Mouse (Mus musculus) hindbrain, embryonic 10.5 days (tissue): ENCODE results near the gene Kat2a. TPM values are rescaled to one million over a fixed set of nuclear protein-coding genes. Genes with fewer than 3 reads are reported as not detected.

Experiments used
- DNase-seq: peaks from one replicate; pipeline ENCODE4 v3.0.0-alpha.2; 2017; ENCODE audit warnings: low spot score
- H3K27ac ChIP-seq: fragments of 300-500 bp; sonication (generic); 2 replicates; pipeline ENCODE4 v1.5.1; 2016; ENCODE audit warnings: mild to moderate bottlenecking, moderate library complexity
- H3K27me3 ChIP-seq: fragments of 300-500 bp; sonication (generic); 2 replicates; pipeline ENCODE4 v1.6.1; 2016; ENCODE audit warnings: mild to moderate bottlenecking; ENCODE audit not compliant: poor library complexity, insufficient read depth, severe bottlenecking
- H3K36me3 ChIP-seq: fragments of 300-500 bp; sonication (generic); 2 replicates; pipeline ENCODE4 v1.6.1; 2016; ENCODE audit warnings: mild to moderate bottlenecking, moderate library complexity
- H3K4me1 ChIP-seq: fragments of 300-500 bp; sonication (generic); replicated peaks from 2 replicates; pipeline ENCODE4 v1.6.1; 2016; ENCODE audit warnings: mild to moderate bottlenecking
- H3K4me3 ChIP-seq: fragments of 300-500 bp; sonication (generic); 2 replicates; pipeline ENCODE4 v1.5.1; 2016; ENCODE audit warnings: mild to moderate bottlenecking, moderate library complexity
- H3K9me3 ChIP-seq: fragments of 300-500 bp; sonication (generic); 2 replicates; pipeline ENCODE4 v1.6.1; 2016; ENCODE audit warnings: mild to moderate bottlenecking, moderate library complexity
- WGBS: fragments of 180-500 bp; shearing (Covaris S2); methylation state at CpG from one replicate; pipeline ENCODE4 v1.1.7; 2016; 5-methylcytosine and 5-hydroxymethylcytosine counted together
- polyA plus RNA-seq: library from polyadenylated mRNA; unstranded; fragments of >200 nt; fragmentation: Nextera tagmentation; extraction: Ambion mirVana; gene quantifications from 2 replicates; pipeline ENCODE4 v1.2.1, GENCODE M21; 2016

The Kat2a gene
- polyA plus RNA-seq, 1 experiment from 2014 or later = 70.8 TPM

DNA sequence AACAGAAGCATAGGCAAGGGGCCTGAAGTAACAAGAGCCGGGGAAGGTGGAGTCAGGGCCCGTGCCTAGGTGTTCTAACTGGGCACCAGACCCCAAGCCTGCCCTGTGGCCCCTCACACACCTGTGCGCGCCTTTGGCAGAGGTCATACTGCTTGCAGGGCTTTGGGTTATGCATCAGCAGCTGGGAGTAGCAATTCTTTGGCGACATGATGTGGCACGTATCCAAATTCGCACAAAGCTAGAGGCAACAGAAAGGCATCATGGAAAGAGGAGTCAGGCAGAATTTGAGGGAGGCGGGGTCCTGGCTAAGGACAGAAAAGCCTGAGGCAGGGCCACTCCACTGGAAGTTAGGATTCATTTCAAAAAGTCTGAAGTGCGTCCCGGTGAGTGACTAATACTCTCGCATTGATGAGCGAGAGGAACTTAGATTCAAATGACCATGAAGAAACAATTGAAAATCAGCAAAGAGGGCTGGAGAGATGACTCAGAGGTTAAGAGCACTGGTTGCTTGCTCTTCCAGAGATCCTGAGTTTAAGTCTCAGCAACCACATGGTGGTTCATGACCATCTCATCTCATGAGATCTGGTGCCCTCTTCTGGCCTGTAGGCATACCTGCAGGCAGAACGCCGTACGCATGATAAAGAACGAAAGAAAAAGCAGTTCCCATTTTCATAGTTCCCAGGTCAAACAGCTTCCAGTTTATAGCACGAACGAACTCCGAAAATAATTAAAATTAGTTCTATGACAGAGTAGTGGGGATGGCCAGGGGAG, 10.0 kb downstream of the Kat2a start:
- H3K4me3 ChIP-seq = peak overlapping the region; percentile 9; the same call in 1 of the 2 replicates
- no peak overlapping the region for H3K27ac ChIP-seq
- no peaks in the 10 kb centered on the region for H3K9me3 ChIP-seq
- peaks cover 31% of the 10 kb centered on the region for H3K36me3 ChIP-seq
- H3K4me1 ChIP-seq = peaks cover 20% of the 10 kb centered on the region
- peak; percentile 65 for DNase-seq
- peaks cover 11% of the 10 kb centered on the region; the same call in 1 of the 2 replicates for H3K27me3 ChIP-seq
- 36% methylated on average over 19 of the region's 19 CpGs for WGBS

- DNase-seq = peak; percentile 38
- H3K9me3 ChIP-seq = no peaks in the 10 kb centered on the region
- WGBS = 4% methylated on average over 14 of the region's 14 CpGs
- peaks cover 20% of the 10 kb centered on the region for H3K4me1 ChIP-seq
- H3K27ac ChIP-seq = no peak overlapping the region
- peaks cover 11% of the 10 kb centered on the region; the same call in 1 of the 2 replicates for H3K27me3 ChIP-seq
- H3K4me3 ChIP-seq = peak overlapping the region; percentile 40
- H3K36me3 ChIP-seq = peaks cover 21% of the 10 kb centered on the region
These were observed 11.0 kb downstream of the Kat2a start for GRCm38 (mm10) chr11:100701301-100701700.

DNA sequence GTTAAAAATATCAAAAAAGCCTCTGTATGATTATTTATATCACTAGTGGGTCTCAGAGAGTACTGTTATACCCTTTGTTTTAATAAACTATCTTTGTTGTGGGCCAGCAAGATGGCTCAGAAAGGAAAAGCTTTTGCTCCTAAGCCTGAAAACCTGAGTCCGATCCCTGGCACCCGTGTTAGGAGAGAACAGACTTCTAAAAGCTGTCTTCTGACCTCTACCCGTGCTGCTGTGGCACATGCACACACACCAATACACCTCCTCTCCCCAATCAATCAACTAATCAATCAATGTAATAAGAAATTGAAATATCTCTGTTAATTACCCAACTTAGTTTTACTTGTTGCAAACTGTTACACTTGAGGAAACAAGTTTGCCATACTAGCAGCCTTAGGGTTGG, 11.6 kb downstream of the Kat2a start:
- peaks cover 11% of the 10 kb centered on the region; the same call in 1 of the 2 replicates for H3K27me3 ChIP-seq
- H3K4me1 ChIP-seq = peaks cover 20% of the 10 kb centered on the region
- H3K27ac ChIP-seq = no peak overlapping the region
- H3K4me3 ChIP-seq = no peak overlapping the region; the same call in 1 of the 2 replicates
- DNase-seq = no peak
- no peaks in the 10 kb centered on the region for H3K9me3 ChIP-seq
- WGBS = 78% methylated on average over 3 of the region's 3 CpGs
- peaks cover 15% of the 10 kb centered on the region for H3K36me3 ChIP-seq

DNA sequence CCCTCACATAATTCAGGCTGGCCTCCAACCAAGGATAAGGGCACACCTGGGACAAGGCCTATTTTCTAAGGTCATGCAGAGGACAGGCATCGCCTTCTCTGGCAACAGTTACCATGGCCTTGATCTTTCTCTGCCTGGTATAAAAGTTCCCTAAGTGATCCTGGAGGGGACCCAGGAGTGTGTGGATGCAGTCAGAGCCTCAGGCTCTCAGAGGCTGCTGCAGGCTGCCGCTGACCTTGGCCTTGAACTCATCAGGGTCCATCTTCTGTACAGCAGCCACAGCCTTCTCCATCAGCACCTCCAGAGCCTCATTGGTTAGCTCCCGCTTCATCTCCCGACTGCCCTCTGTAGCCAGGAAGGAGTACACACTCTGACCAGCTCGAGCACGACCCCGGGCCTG, 14.3 kb downstream of the Kat2a start:
- Histone ChIP-seq H3K4me1 (peaks cover 25% of the 10 kb centered on the region), H3K4me3 (no peak overlapping the region), H3K27ac (no peak overlapping the region), H3K9me3 (no peaks in the 10 kb centered on the region), H3K27me3 (peaks cover 17% of the 10 kb centered on the region), H3K36me3 (no peaks in the 10 kb centered on the region)
- 69% methylated on average over 7 of the region's 7 CpGs for WGBS
- no peak for DNase-seq

GRCm38 (mm10) chr11:100694926-100695325, 17.3 kb downstream of the Kat2a start:
- WGBS = 36% methylated on average over 5 of the region's 5 CpGs
- peaks cover 38% of the 10 kb centered on the region for H3K27me3 ChIP-seq
- no peaks in the 10 kb centered on the region for H3K9me3 ChIP-seq
- H3K4me1 ChIP-seq = peaks cover 21% of the 10 kb centered on the region
- DNase-seq = peak; percentile 82
- no peak overlapping the region for H3K27ac ChIP-seq
- no peaks in the 10 kb centered on the region for H3K36me3 ChIP-seq
- no peak overlapping the region for H3K4me3 ChIP-seq

- Histone ChIP-seq H3K27ac (no peak overlapping the region), H3K9me3 (no peaks in the 10 kb centered on the region), H3K4me3 (no peak overlapping the region), H3K36me3 (no peaks in the 10 kb centered on the region), H3K27me3 (peaks cover 38% of the 10 kb centered on the region), H3K4me1 (peaks cover 21% of the 10 kb centered on the region)
- DNase-seq = no peak
- WGBS = 30% methylated on average over 5 of the region's 5 CpGs
These were observed 19.1 kb downstream of the Kat2a start for GRCm38 (mm10) chr11:100693154-100693553.

- peak within 1 kb of the TSS; percentile 48 for H3K4me3 ChIP-seq
- H3K4me1 ChIP-seq = peaks cover 21% of the 10 kb centered on the region
- WGBS = 2% methylated on average over 23 of the region's 23 CpGs
- no peaks in the 10 kb centered on the region for H3K9me3 ChIP-seq
- no peaks in the 10 kb centered on the region for H3K36me3 ChIP-seq
- peaks cover 38% of the 10 kb centered on the region for H3K27me3 ChIP-seq
- no peak for DNase-seq
- H3K27ac ChIP-seq = peak within 1 kb of the TSS; percentile 64; the same call in 1 of the 2 replicates
These were observed 20.1 kb downstream of the Kat2a start, which contains the start of gene Zfp385c for GRCm38 (mm10) chr11:100692164-100692616. Zfp385c (minus strand) TSS chr11:100692455.

DNA sequence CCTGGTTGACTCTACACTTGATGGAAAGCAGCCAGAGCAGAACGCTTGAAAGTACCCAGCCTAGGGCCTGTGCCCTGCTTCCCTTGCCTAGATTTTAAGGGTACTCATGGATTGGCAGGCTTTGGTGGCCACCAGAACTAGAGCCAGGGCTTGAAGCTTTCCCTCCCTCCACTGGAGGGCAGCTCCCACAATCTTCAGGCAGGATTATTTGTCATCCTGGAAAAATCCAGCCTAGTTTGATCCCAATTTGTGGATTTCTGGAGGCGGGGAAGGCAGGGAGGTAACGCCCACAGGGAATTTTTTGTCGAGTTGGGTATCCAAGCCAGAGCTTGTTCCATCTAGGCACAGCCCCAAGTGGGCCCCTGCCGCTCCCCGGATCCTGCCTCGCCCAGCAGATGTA, 21.9 kb downstream of the Kat2a start:
- DNase-seq = no peak
- Histone ChIP-seq H3K9me3 (no peaks in the 10 kb centered on the region), H3K36me3 (no peaks in the 10 kb centered on the region), H3K4me1 (peaks cover 21% of the 10 kb centered on the region), H3K27me3 (peaks cover 38% of the 10 kb centered on the region), H3K27ac (no peak overlapping the region), H3K4me3 (no peak overlapping the region)
- WGBS = 78% methylated on average over 7 of the region's 7 CpGs

DNA sequence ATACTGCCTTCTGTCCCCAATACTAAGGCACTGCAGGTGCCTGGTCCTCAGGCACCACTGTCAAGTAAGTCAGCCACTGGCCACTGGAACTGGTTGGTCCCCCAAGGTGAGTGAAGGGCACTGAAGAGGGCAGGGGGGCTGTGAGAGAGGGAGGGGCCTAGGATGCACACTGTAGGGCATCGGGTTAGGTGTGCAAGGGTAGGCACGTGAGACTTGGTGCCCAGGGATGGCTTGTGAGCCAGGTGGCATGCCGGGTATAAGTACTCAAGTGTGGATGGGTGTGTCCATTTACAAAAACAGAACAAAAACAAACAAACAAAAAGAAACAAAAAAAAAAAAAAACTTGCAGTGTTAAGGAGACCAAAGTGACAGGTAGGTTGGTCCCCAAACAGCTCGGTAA, 23.8 kb downstream of the Kat2a start:
- Histone ChIP-seq H3K4me1 (peaks cover 19% of the 10 kb centered on the region), H3K27ac (no peak overlapping the region), H3K27me3 (peaks cover 37% of the 10 kb centered on the region), H3K36me3 (no peaks in the 10 kb centered on the region), H3K4me3 (no peak overlapping the region), H3K9me3 (no peaks in the 10 kb centered on the region)
- WGBS = 78% methylated on average over 4 of the region's 4 CpGs
- DNase-seq = no peak

- peaks cover 7% of the 10 kb centered on the region for H3K4me1 ChIP-seq
- H3K27me3 ChIP-seq = peaks cover 26% of the 10 kb centered on the region
- no peak overlapping the region for H3K4me3 ChIP-seq
- H3K27ac ChIP-seq = no peak overlapping the region
- no peaks in the 10 kb centered on the region for H3K36me3 ChIP-seq
- 79% methylated on average over 7 of the region's 7 CpGs for WGBS
- H3K9me3 ChIP-seq = no peaks in the 10 kb centered on the region
- DNase-seq = no peak
These were observed 25.0 kb downstream of the Kat2a start for GRCm38 (mm10) chr11:100687265-100687664.

GRCm38 (mm10) chr11:100685371-100685770, 26.9 kb downstream of the Kat2a start:
- H3K27me3 ChIP-seq = peaks cover 7% of the 10 kb centered on the region
- H3K4me1 ChIP-seq = no peaks in the 10 kb centered on the region
- 80% methylated on average over 3 of the region's 3 CpGs for WGBS
- no peaks in the 10 kb centered on the region for H3K9me3 ChIP-seq
- H3K36me3 ChIP-seq = no peaks in the 10 kb centered on the region
- no peak overlapping the region for H3K4me3 ChIP-seq
- H3K27ac ChIP-seq = no peak overlapping the region
- DNase-seq = no peak

GRCm38 (mm10) chr11:100684084-100684483, 28.2 kb downstream of the Kat2a start:
- DNase-seq = no peak
- no peaks in the 10 kb centered on the region for H3K4me1 ChIP-seq
- H3K36me3 ChIP-seq = no peaks in the 10 kb centered on the region
- WGBS = 83% methylated on average over 2 of the region's 2 CpGs
- no peaks in the 10 kb centered on the region for H3K27me3 ChIP-seq
- H3K9me3 ChIP-seq = no peaks in the 10 kb centered on the region
- no peak overlapping the region for H3K4me3 ChIP-seq
- H3K27ac ChIP-seq = no peak overlapping the region

DNA sequence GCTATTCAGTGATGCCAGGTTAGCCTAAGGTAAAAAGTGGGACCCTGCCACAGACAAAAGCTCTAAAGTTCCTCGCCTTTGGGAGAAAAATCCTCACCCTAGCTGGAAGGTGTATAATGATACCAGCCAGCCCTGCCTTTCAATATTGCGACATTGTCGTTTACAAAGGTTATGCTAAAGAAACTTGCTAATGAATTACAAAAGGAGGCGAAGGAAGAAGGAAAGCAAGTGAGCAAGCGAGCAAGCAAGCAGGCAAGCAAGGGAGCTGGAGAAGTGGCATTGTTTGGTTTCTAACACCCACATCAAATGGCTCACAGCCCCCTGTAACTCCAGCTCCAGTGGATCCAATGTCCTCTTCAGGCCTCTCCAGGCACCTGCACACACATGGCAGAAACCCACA, 29.7 kb downstream of the Kat2a start:
- Histone ChIP-seq H3K27me3 (peaks cover 5% of the 10 kb centered on the region; the same call in 1 of the 2 replicates), H3K27ac (no peak overlapping the region), H3K4me1 (peaks cover 1% of the 10 kb centered on the region; the same call in 1 of the 2 replicates), H3K9me3 (no peaks in the 10 kb centered on the region), H3K4me3 (no peak overlapping the region), H3K36me3 (no peaks in the 10 kb centered on the region)
- no peak for DNase-seq
- 72% methylated on average over 5 of the region's 5 CpGs for WGBS
